ENCODE assay signal across 1 mouse cellular context in genomic region chr5:138186950-138187638, GRCm38 (mm10).
A peak's percentile ranks its signal among the peaks of the same experiment; 100 is the strongest.
TF ChIP-seq lines count a peak whose summit lies in the region.

Gene Taf6 (minus strand): TSS chr5:138187451.
Gene Cnpy4 (plus strand): TSS chr5:138187485.

TF ChIP-seq in CH12.LX, 34 proteins besides CTCF, POLR2A, EP300 and RAD21 (continued from another document):
- TF ChIP-seq NELFE (IDR thresholded peaks at IDR 0.05; ENCODE audit: low read depth, low read length) (peak; percentile 93), E2F4 (IDR thresholded peaks at IDR 0.05; ENCODE audit: insufficient replicate concordance, low read depth, low read length) (peak; percentile 91; the same call in 1 of the 2 replicates), TCF12 (IDR thresholded peaks at IDR 0.05; ENCODE audit: low read depth, low read length) (peak; percentile 95)
